Mouse (Mus musculus) erythroblast, adult 5-6 weeks (primary cell): ENCODE results near the gene 4833423E24Rik. TPM values are rescaled to one million over a fixed set of nuclear protein-coding genes. Genes with fewer than 3 reads are reported as not detected.

ENCODE experiments used
- ATAC-seq: replicated peaks from 2 replicates; pipeline ENCODE4 v1.8.0; 2016; ENCODE audit warnings: moderate number of reproducible peaks, mild to moderate bottlenecking, moderate TSS enrichment, inconsistent platforms; ENCODE audit not compliant: poor library complexity, low FRiP score, severe bottlenecking
- total RNA-seq, 2 experiments: library from RNA; stranded (forward) in 1 of 2; stranded (reverse) in 1 of 2; fragments of 150-400 nt in 1 of 2; fragments of 200-764, 138-1000 nt in 1 of 2; gene quantifications; 2 replicates each; pipeline versions ENCODE4 v1.2.3 to v1.2.4; 2015 to 2017; ENCODE audit warnings: low replicate concordance in 2 of 2

4833423E24Rik gene
- total RNA-seq (2015; ENCODE audit: low replicate concordance), result not detected in 2 replicates
- total RNA-seq (2017; ENCODE audit: low replicate concordance), result not detected in 2 replicates

DNA sequence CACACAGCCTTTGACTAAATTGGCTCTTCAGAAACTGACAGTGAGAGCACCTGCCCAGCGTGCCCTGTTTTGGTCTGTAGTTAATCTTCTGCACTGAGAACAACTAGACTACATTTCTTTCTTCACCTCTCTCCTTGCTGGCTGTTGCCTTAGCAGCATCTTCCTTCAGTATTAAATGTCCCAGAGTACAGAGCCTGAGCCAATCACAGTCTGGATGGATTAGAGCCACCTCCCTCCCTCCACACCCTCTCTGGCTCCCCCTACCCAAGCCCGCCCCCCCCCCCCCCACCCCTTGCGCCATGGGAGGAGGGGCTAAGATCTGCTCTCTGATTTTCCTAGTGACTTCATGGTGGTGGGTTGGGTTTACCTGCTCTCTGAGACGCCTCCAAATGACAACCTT lies at the start of gene 4833423E24Rik:
Gene 4833423E24Rik (minus strand): TSS at position 146 of the 400 bp plus-strand sequence.
- ATAC-seq, result no peak

GRCm38 (mm10) chr2:85561187-85561586 lies 42.4 kb upstream of the 4833423E24Rik start:
- ATAC-seq, result no peak

DNA sequence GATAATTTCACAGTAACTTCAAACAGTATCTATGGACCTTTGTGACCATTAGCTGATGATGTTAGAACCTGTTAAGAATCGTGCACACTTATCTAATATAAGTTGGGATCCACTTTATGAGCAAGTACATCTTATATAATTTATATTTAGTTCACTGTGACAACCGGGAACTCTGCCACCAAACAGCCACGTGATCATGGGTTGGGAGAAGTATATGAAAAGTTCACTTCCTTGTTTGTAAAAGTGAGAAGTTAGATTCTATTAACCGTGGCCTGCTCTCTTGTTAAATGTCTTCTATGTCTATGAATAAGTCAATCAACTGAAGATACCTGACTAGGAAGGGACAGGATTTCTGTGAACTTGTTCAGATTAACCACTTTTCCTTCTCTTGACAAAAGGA lies 41.4 kb upstream of the 4833423E24Rik start:
- no peak for ATAC-seq

GRCm38 (mm10) chr2:85554806-85555205 lies 36.0 kb upstream of the 4833423E24Rik start:
- ATAC-seq, result no peak

DNA sequence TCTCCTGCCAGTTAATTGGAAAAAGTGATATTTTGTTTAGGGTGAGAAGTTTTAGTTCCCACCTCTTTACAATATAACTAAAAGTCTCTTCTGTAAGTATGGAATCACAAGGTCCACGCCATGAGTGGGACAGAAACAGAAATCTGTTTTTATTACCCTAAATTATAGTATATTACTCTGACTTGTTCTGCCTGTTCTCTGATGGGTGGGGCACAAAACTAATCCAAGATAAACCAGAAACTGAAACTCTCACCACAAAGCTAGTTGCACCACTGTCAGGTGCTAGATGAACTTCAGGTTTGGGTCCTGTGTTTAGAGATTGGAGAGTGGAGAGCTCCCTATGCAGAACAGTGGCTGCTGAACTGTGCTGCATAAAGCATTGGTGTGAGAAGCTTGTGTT lies 15.1 kb upstream of the 4833423E24Rik start:
- ATAC-seq, result no peak

- no peak for ATAC-seq
Measured at GRCm38 (mm10) chr2:85532082-85532778, 13.4 kb upstream of the 4833423E24Rik start.

DNA sequence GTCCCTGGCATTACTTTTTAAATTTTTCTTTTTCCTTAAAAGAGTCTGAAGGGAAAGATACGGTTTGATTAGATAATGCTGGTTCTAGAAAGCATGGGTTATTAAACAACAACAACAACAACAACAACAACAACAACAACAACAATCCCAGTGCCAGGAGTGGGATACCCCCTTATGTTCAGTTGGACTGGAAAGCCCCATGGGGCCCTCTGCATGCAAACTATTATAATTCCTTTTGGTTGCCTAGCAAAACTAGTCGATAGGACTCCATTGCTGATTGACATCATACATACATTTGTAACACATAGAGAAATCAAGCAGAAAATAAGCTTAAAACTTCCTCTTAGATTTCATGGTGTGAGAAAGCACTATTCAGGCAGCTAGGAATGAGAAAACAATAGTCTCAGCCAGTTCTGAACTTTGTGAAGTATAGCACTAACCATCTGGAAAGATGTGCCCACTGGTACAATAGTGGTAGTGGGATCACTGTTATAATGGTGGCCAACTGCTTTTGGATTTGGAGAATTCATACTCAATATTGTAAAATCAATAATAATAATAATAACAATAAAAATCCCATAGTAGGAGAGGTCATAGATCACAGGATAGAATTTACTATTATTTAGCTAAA lies 4.2 kb upstream of the 4833423E24Rik start:
- no peak for ATAC-seq

DNA sequence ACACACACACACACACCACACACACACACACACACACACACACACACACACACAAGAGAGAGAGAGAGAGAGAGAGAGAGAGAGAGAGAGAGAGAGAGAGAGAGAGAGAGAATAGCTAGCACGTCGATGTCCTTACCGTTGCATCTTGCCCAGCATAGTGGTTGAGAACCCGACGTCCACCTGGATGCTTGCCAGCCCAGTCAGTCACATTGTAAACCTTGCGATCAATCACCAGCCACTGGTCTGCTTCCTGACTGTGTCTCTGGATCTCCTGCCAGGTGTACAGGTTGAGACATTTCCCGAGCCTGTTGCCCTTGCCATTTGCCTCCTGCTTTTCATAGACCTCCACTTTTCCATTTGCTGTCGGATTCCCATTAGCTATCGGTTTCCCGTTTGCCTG lies 532 bp downstream of the 4833423E24Rik start:
- no peak for ATAC-seq

DNA sequence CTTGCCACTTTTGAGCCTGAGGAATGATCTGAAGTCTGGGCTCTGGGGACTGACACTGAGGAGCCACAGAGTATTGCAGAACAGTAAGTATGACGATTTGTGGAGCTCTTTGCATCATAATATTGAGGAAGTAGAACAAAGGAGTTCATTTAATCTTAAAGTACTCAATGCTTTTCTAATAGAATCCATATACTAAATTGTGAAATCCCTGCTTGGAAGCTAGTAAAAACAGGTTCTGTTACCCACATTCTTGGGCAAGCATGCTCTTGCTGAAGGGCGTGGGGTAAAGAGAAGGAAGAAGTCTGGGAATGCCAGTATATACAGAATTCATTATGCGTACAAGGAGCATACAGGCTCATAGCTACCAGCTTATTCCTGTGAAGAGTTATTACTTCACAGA lies 8.4 kb downstream of the 4833423E24Rik start:
- ATAC-seq, result no peak

GRCm38 (mm10) chr2:85490396-85490795 lies 28.4 kb downstream of the 4833423E24Rik start:
- ATAC-seq, result no peak

DNA sequence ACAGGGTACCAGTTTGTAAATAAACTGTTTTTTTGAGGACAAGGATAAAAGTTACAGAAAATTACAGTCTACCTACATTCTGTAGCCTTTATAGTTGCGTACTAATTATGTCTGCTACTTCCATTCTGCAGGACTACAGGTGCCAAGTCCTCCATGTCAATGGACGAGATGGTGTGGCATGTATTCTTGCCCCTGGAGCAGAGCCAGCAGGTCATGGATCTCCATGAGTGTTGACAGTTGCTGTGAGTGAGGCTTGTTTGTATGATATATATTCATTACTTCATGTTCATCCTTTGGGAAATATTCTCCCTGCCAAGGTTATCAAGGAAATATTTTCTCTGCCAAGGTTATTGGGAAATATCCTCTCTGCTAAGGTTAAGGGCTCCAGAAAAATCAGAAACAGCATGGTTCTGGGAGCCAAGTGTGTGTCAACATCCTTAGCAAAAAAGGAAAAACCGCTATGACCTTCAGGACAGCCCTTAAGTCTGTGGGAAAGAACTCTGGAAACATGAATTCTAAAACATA lies 52.0 kb downstream of the 4833423E24Rik start:
- ATAC-seq, result no peak

DNA sequence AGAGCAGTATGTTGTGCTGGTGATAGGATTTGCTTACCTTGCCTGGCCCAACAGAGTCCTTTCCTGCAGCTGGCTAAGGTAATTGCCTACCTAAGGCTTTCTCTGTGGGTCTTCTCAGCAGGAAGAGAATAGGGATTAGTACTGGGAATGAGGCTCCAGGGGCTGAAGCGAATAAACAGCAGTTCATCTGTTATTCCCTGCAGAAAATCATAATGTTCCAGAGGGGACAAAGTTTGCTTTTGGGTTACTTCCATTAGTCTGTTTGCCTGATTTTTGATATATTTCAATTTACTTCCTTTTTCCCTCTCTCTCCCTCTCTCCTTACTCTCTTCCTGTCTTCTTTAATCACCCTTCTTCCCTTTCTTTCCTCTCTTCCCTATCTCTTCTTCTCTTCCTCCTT lies 75.3 kb downstream of the 4833423E24Rik start, which contains the start of gene Olfr995:
Gene Olfr995 (minus strand): TSS at position 101 of the 400 bp plus-strand sequence.
- no peak for ATAC-seq

- ATAC-seq, result no peak
Measured at GRCm38 (mm10) chr2:85442546-85442945, 76.3 kb downstream of the 4833423E24Rik start.

- ATAC-seq, result no peak
Measured at GRCm38 (mm10) chr2:85436351-85436750, 82.5 kb downstream of the 4833423E24Rik start, which contains the start of gene Olfr994. Olfr994 (minus strand) TSS chr2:85436451.

Other genes starting within 250 kb of the 4833423E24Rik start
- gene Olfr987, start 179.7 kb downstream of the 4833423E24Rik start, total RNA-seq (2015; ENCODE audit: low replicate concordance), result not detected in 2 replicates
- not detected in 2 replicates for gene Olfr987, start 179.7 kb downstream of the 4833423E24Rik start, total RNA-seq (2017; ENCODE audit: low replicate concordance)
- gene Olfr988, start 155.8 kb downstream of the 4833423E24Rik start, total RNA-seq (2015; ENCODE audit: low replicate concordance), result not detected in 2 replicates
- not detected in 2 replicates for gene Olfr988, start 155.8 kb downstream of the 4833423E24Rik start, total RNA-seq (2017; ENCODE audit: low replicate concordance)
- not detected in 2 replicates for gene Olfr992, start 109.6 kb downstream of the 4833423E24Rik start, total RNA-seq (2015; ENCODE audit: low replicate concordance)
- gene Olfr992, start 109.6 kb downstream of the 4833423E24Rik start, total RNA-seq (2017; ENCODE audit: low replicate concordance), result not detected in 2 replicates
- gene Olfr993, start 104.1 kb downstream of the 4833423E24Rik start, total RNA-seq (2015; ENCODE audit: low replicate concordance), result not detected in 2 replicates
- not detected in 2 replicates for gene Olfr993, start 104.1 kb downstream of the 4833423E24Rik start, total RNA-seq (2017; ENCODE audit: low replicate concordance)
- not detected in 2 replicates for gene Olfr994, start 82.6 kb downstream of the 4833423E24Rik start, total RNA-seq (2015; ENCODE audit: low replicate concordance)
- not detected in 2 replicates for gene Olfr994, start 82.6 kb downstream of the 4833423E24Rik start, total RNA-seq (2017; ENCODE audit: low replicate concordance)
- gene Olfr995, start 75.4 kb downstream of the 4833423E24Rik start, total RNA-seq (2015; ENCODE audit: low replicate concordance), result not detected in 2 replicates
- 2.5 TPM in 1 of 2 replicates, not detected in the other for gene Olfr995, start 75.4 kb downstream of the 4833423E24Rik start, total RNA-seq (2017; ENCODE audit: low replicate concordance)
- not detected in 2 replicates for gene Olfr996, start 60.2 kb upstream of the 4833423E24Rik start, total RNA-seq (2015; ENCODE audit: low replicate concordance)
- not detected in 2 replicates for gene Olfr996, start 60.2 kb upstream of the 4833423E24Rik start, total RNA-seq (2017; ENCODE audit: low replicate concordance)
- not detected in 2 replicates for gene Olfr998, start 69.9 kb upstream of the 4833423E24Rik start, total RNA-seq (2015; ENCODE audit: low replicate concordance)
- gene Olfr998, start 69.9 kb upstream of the 4833423E24Rik start, total RNA-seq (2017; ENCODE audit: low replicate concordance), result not detected in 2 replicates
- not detected in 2 replicates for gene Olfr1000, start 92.9 kb upstream of the 4833423E24Rik start, total RNA-seq (2015; ENCODE audit: low replicate concordance)
- not detected in 2 replicates for gene Olfr1000, start 92.9 kb upstream of the 4833423E24Rik start, total RNA-seq (2017; ENCODE audit: low replicate concordance)
- gene Olfr1002, start 131.7 kb upstream of the 4833423E24Rik start, total RNA-seq (2015; ENCODE audit: low replicate concordance), result not detected in 2 replicates
- not detected in 2 replicates for gene Olfr1002, start 131.7 kb upstream of the 4833423E24Rik start, total RNA-seq (2017; ENCODE audit: low replicate concordance)
- not detected in 2 replicates for gene Olfr154, start 145.4 kb upstream of the 4833423E24Rik start, total RNA-seq (2015; ENCODE audit: low replicate concordance)
- gene Olfr154, start 145.4 kb upstream of the 4833423E24Rik start, total RNA-seq (2017; ENCODE audit: low replicate concordance), result not detected in 2 replicates
- gene Olfr1006, start 159.7 kb upstream of the 4833423E24Rik start, total RNA-seq (2015; ENCODE audit: low replicate concordance), result not detected in 2 replicates
- gene Olfr1006, start 159.7 kb upstream of the 4833423E24Rik start, total RNA-seq (2017; ENCODE audit: low replicate concordance), result not detected in 2 replicates
- gene Olfr1008, start 170.4 kb upstream of the 4833423E24Rik start, total RNA-seq (2015; ENCODE audit: low replicate concordance), result not detected in 2 replicates
- gene Olfr1008, start 170.4 kb upstream of the 4833423E24Rik start, total RNA-seq (2017; ENCODE audit: low replicate concordance), result not detected in 2 replicates
- not detected in 2 replicates for gene Olfr1009, start 196.4 kb upstream of the 4833423E24Rik start, total RNA-seq (2015; ENCODE audit: low replicate concordance)
- not detected in 2 replicates for gene Olfr1009, start 196.4 kb upstream of the 4833423E24Rik start, total RNA-seq (2017; ENCODE audit: low replicate concordance)
- not detected in 2 replicates for gene Olfr1012, start 243.7 kb upstream of the 4833423E24Rik start, total RNA-seq (2015; ENCODE audit: low replicate concordance)
- gene Olfr1012, start 243.7 kb upstream of the 4833423E24Rik start, total RNA-seq (2017; ENCODE audit: low replicate concordance), result not detected in 2 replicates
- gene Olfr1013, start 248.1 kb upstream of the 4833423E24Rik start, total RNA-seq (2015; ENCODE audit: low replicate concordance), result not detected in 2 replicates
- not detected in 2 replicates for gene Olfr1013, start 248.1 kb upstream of the 4833423E24Rik start, total RNA-seq (2017; ENCODE audit: low replicate concordance)